Mouse (Mus musculus): Measurements from ENCODE around the gene Ryr3. TPM values are rescaled to one million over a fixed set of nuclear protein-coding genes. Genes with fewer than 3 reads are reported as not detected.

The Ryr3 gene
- total RNA-seq, 2 experiments from 2014 or later, result 0.37 to 0.64 TPM

- intact Hi-C loops (cut with DNase I), result no loop called here
- no peak for DNase-seq
Observed at GRCm38 (mm10) chr2:112720715-112721114, 496.2 kb downstream of the Ryr3 start.

- intact Hi-C loops (cut with DNase I), result no loop called here
- DNase-seq, result no peak
Observed at GRCm38 (mm10) chr2:112714648-112715047, 502.2 kb downstream of the Ryr3 start.

GRCm38 (mm10) chr2:112681817-112682216, 535.1 kb downstream of the Ryr3 start:
- intact Hi-C loops (cut with DNase I), result no loop called here
- DNase-seq, result no peak

GRCm38 (mm10) chr2:112677246-112677645, 539.6 kb downstream of the Ryr3 start:
- no peak for DNase-seq
- intact Hi-C loops (cut with DNase I), result no loop called here

GRCm38 (mm10) chr2:112676721-112677120, 540.2 kb downstream of the Ryr3 start:
- intact Hi-C loops (cut with DNase I), result no loop called here
- peak; percentile 24 to 45 for DNase-seq

- intact Hi-C loops (cut with DNase I), result no loop called here
Observed at GRCm38 (mm10) chr2:112676175-112676574, 540.7 kb downstream of the Ryr3 start.

GRCm38 (mm10) chr2:112669461-112669860, 547.4 kb downstream of the Ryr3 start:
- no peak for DNase-seq
- intact Hi-C loops (cut with DNase I), result no loop called here

More at GRCm38 (mm10) chr2:112676175-112676574, 540.7 kb downstream of the Ryr3 start:
- DNase-seq, result no peak

- DNase-seq, result no peak
- intact Hi-C loops (cut with DNase I), result no loop called here
Observed at GRCm38 (mm10) chr2:112656131-112656530, 560.8 kb downstream of the Ryr3 start.

GRCm38 (mm10) chr2:112653836-112654235, 563.1 kb downstream of the Ryr3 start:
- no peak for DNase-seq
- intact Hi-C loops (cut with DNase I), result no loop called here

- intact Hi-C loops (cut with DNase I), result no loop called here
- no peak for DNase-seq
Observed at GRCm38 (mm10) chr2:112637206-112637605, 579.7 kb downstream of the Ryr3 start.

- no peak for DNase-seq
- intact Hi-C loops (cut with DNase I), result no loop called here
Observed at GRCm38 (mm10) chr2:112632536-112632935, 584.4 kb downstream of the Ryr3 start.

GRCm38 (mm10) chr2:112630669-112631068, 586.2 kb downstream of the Ryr3 start:
- intact Hi-C loops (cut with DNase I), result no loop called here
- no peak for DNase-seq

- DNase-seq, result no peak
- intact Hi-C loops (cut with DNase I), result no loop called here
Observed at GRCm38 (mm10) chr2:112625156-112625555, 591.7 kb downstream of the Ryr3 start.

GRCm38 (mm10) chr2:112617206-112617605, 599.7 kb downstream of the Ryr3 start:
- intact Hi-C loops (cut with DNase I), result no loop called here

GRCm38 (mm10) chr2:112614375-112614774, 602.5 kb downstream of the Ryr3 start:
- intact Hi-C loops (cut with DNase I), result no loop called here
- no peak for DNase-seq

More at GRCm38 (mm10) chr2:112617206-112617605, 599.7 kb downstream of the Ryr3 start:
- no peak for DNase-seq

- no peak for DNase-seq
- intact Hi-C loops (cut with DNase I), result no loop called here
Observed at GRCm38 (mm10) chr2:112612628-112613027, 604.3 kb downstream of the Ryr3 start.

GRCm38 (mm10) chr2:112606536-112606935, 610.4 kb downstream of the Ryr3 start:
- intact Hi-C loops (cut with DNase I), result no loop called here
- no peak for DNase-seq

- intact Hi-C loops (cut with DNase I), result no loop called here
- no peak for DNase-seq
Observed at GRCm38 (mm10) chr2:112602487-112602886, 614.4 kb downstream of the Ryr3 start.

- intact Hi-C loops (cut with DNase I), result no loop called here
- DNase-seq, result no peak
Observed at GRCm38 (mm10) chr2:112600222-112600621, 616.7 kb downstream of the Ryr3 start.

GRCm38 (mm10) chr2:112597064-112597463, 619.8 kb downstream of the Ryr3 start:
- intact Hi-C loops (cut with DNase I), result no loop called here
- no peak for DNase-seq

- intact Hi-C loops (cut with DNase I), result no loop called here
- DNase-seq, result no peak
Observed at GRCm38 (mm10) chr2:112596415-112596814, 620.5 kb downstream of the Ryr3 start.

GRCm38 (mm10) chr2:112595807-112596206, 621.1 kb downstream of the Ryr3 start:
- intact Hi-C loops (cut with DNase I), result no loop called here
- no peak for DNase-seq

- intact Hi-C loops (cut with DNase I), result loop anchor here (5.0 kb wide), 1 partner anchor 1281 kb away; the partner anchor contains the start of gene Olfr1280
- no peak for DNase-seq
Observed at GRCm38 (mm10) chr2:112593781-112594180, 623.1 kb downstream of the Ryr3 start.

All from gastrocnemius, postnatal 36 days (tissue).